Mouse (Mus musculus) gastrocnemius, adult 2 months (tissue): Measurements from ENCODE around the gene Pan2. TPM values are rescaled to one million over a fixed set of nuclear protein-coding genes. Genes with fewer than 3 reads are reported as not detected.
A peak's percentile ranks its signal among the peaks of the same experiment; 100 is the strongest.
"Not testable (repeated sequence)": the region's sequence is repeated elsewhere in the genome, so short reads cannot be mapped to it uniquely, and the experiment has no call there.

ENCODE experiments used
- DNase-seq: peaks from one replicate; pipeline ENCODE4 v3.0.0; 2022
- H3K27ac ChIP-seq: fragments of 200-600 bp; 2 replicates; pipeline ENCODE4 v1.8.1; 2022; ENCODE audit warnings: mild to moderate bottlenecking
- H3K4me3 ChIP-seq: fragments of 200-600 bp; 2 replicates; pipeline ENCODE4 v1.8.1; 2022; ENCODE audit warnings: mild to moderate bottlenecking, moderate library complexity
- CTCF ChIP-seq: fragments of 200-600 bp; IDR thresholded peaks from 2 replicates; pipeline ENCODE4 v1.8.1; 2022; ENCODE audit warnings: antibody characterized with exemption, mild to moderate bottlenecking, moderate library complexity
- intact Hi-C: fragments of 180-260 bp; cut with DNase I; formaldehyde crosslinking; loops from one replicate; pipeline ENCODE4 v1.15.1; 2025
- total RNA-seq, 2 experiments: library from RNA; stranded (reverse); gene quantifications; 2 replicates each; pipeline ENCODE4 v1.2.3; 2021

Pan2 gene
- total RNA-seq, 2 experiments from 2014 or later: 5.1 to 5.3 TPM

DNA sequence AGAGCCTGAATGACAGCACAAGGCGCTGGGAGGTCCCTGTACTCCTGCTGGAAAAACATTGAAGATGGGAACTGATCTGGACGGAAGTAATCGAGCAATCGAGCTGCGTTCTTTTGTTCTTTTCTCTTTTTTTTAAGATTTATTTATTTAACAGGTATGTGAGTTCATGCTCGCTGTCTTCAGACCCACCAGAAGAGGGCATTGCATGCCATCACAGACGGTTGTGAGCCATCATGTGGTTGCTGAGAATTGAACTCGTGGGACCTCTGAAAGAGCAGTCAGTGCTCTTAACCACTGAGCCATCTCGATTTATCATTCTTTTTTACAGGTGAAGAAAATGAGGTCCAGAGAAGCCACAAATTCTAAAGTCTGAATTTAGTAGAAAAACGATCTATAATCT is 24.5 kb downstream of the Pan2 start:
- intact Hi-C loops: no loop called here
- TF ChIP-seq CTCF: no peak; the same call in 1 of the 2 replicates
- Histone ChIP-seq H3K27ac (no peak overlapping the region), H3K4me3 (no peak overlapping the region)
- DNase-seq: no peak

GRCm38 (mm10) chr10:128332358-128333249 is 29.5 kb downstream of the Pan2 start:
- H3K4me3 ChIP-seq, DNase-seq, intact Hi-C loops, H3K27ac ChIP-seq: not testable (repeated sequence)

DNA sequence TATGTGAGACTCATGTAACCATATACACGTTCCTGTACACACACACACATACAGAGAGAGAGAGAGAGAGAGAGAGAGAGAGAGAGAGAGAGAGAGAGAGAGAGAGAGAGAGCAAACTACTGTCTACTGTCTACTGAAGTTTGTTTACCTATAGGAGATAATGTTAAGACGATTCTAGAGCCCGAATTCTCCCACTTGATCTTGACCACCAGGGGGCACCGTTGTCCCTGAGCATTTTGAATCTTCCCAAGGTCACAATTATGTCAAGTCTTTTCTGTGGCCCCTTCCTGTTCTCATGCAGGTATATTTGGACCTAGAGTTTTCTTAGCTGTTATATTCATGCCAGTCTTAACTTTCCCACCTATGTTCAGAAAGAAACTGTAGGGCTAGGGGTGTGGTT is 32.4 kb downstream of the Pan2 start:
- Histone ChIP-seq H3K4me3 (no peak overlapping the region), H3K27ac (peak overlapping the region; percentile 97)
- DNase-seq: peak; percentile 85
- intact Hi-C loops: loop anchor here (5.0 kb wide), 1 partner anchor 42 kb away; the partner anchor contains the start of gene Ankrd52
- peak; percentile 78 for TF ChIP-seq CTCF

GRCm38 (mm10) chr10:128336195-128336594 is 33.1 kb downstream of the Pan2 start:
- intact Hi-C loops: loop anchor here (2.0 to 5.0 kb wide), 2 partner anchors 41 to 119 kb away; partner anchors contain the start of gene Ankrd52
- Histone ChIP-seq H3K4me3 (no peak overlapping the region), H3K27ac (peak overlapping the region; percentile 97)
- no peak for DNase-seq
- no peak for TF ChIP-seq CTCF

- intact Hi-C loops: loop anchor here (2.0 to 5.0 kb wide), 2 partner anchors 41 to 118 kb away; partner anchors contain the start of gene Ankrd52
- no peak for TF ChIP-seq CTCF
- peak overlapping the region; percentile 97 for H3K27ac ChIP-seq
- no peak for DNase-seq
- peak overlapping the region; percentile 74 for H3K4me3 ChIP-seq
Measured at GRCm38 (mm10) chr10:128336597-128336996, 33.5 kb downstream of the Pan2 start.

- H3K27ac ChIP-seq: peak within 1 kb of the TSS; percentile 97
- TF ChIP-seq CTCF: no peak
- intact Hi-C loops: loop anchor here (2.0 to 5.0 kb wide), 2 partner anchors 40 to 117 kb away; partner anchors contain the start of gene Ankrd52
- peak; percentile 99 for DNase-seq
- H3K4me3 ChIP-seq: peak within 1 kb of the TSS; percentile 74
Measured at GRCm38 (mm10) chr10:128337306-128338181, 34.4 kb downstream of the Pan2 start, which contains the start of gene Cs. Cs (plus strand) TSS chr10:128337734.

DNA sequence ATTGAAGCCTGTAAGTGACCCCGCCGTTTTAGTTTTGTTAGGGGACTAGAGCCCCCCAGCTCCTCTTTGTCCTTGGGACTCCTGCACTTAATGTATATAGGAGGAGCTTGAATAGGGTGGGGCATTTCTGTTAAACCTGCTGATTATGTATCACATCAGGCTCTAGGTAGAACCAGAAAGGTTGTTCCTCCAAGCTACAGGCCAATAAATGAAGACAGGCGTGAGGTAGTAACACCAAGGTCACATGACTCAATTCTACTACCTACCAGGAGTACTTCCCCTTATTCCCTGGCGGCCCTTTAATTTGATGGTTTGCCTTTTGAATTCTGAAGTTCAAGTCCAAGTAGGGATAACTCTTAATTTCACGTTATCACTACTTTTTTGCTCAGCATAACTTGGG is 35.3 kb downstream of the Pan2 start:
- Histone ChIP-seq H3K27ac (peak overlapping the region; percentile 97), H3K4me3 (peak overlapping the region; percentile 74)
- TF ChIP-seq CTCF: no peak
- intact Hi-C loops: loop anchor here (5.0 kb wide), 1 partner anchor 39 kb away; the partner anchor contains the start of gene Ankrd52
- DNase-seq: no peak

- intact Hi-C loops: loop anchor here (5.0 kb wide), 1 partner anchor 38 kb away; the partner anchor contains the start of gene Ankrd52
- Histone ChIP-seq H3K27ac (peak overlapping the region; percentile 97), H3K4me3 (peak overlapping the region; percentile 74)
- peak; percentile 55 for DNase-seq
- no peak for TF ChIP-seq CTCF
Measured at GRCm38 (mm10) chr10:128338948-128339347, 35.8 kb downstream of the Pan2 start.

DNA sequence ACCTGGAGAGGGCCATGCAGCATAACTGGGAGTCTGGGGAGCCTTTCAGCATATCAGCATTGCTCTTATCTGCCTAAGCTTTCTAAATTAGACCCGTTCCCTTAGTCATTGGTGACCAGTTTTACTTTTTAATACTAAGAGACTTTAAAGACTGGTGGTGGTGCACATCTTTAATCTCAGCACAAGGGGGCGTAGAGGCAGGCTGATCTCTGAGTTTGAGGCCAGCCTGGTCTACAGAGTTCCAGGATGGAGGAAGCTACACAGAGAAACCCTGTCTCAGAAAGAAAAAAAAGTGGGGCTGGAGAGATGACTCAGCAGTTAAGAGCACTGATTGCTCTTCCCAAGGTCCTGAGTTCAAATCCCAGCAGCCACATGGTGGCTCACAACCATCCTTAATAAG is 37.1 kb downstream of the Pan2 start:
- Histone ChIP-seq H3K27ac (peak overlapping the region; percentile 97), H3K4me3 (peak overlapping the region; percentile 74)
- peak; percentile 23; the same call in 1 of the 2 replicates for TF ChIP-seq CTCF
- no peak for DNase-seq
- intact Hi-C loops: no loop called here

- no peak for TF ChIP-seq CTCF
- peak overlapping the region; percentile 84 for H3K27ac ChIP-seq
- no peak for DNase-seq
Measured at GRCm38 (mm10) chr10:128343436-128343835, 40.3 kb downstream of the Pan2 start.

GRCm38 (mm10) chr10:128344568-128345275 is 41.6 kb downstream of the Pan2 start:
- intact Hi-C loops: no loop called here
- no peak for TF ChIP-seq CTCF
- DNase-seq: peak; percentile 86
- Histone ChIP-seq H3K27ac (peak overlapping the region; percentile 84), H3K4me3 (peak overlapping the region; percentile 53)

More at GRCm38 (mm10) chr10:128343436-128343835, 40.3 kb downstream of the Pan2 start:
- intact Hi-C loops: no loop called here
- 0 out of 2 replicates have a peak overlapping the region, but pooled peaks have one; percentile 15 for H3K4me3 ChIP-seq

GRCm38 (mm10) chr10:128347541-128347940 is 44.4 kb downstream of the Pan2 start:
- Histone ChIP-seq H3K27ac (peak overlapping the region; percentile 48), H3K4me3 (no peak overlapping the region)
- no peak for TF ChIP-seq CTCF
- DNase-seq: no peak
- intact Hi-C loops: no loop called here
